Comparison of ENCODE assay signal across 8 mouse cellular contexts in the genomic region with DNA sequence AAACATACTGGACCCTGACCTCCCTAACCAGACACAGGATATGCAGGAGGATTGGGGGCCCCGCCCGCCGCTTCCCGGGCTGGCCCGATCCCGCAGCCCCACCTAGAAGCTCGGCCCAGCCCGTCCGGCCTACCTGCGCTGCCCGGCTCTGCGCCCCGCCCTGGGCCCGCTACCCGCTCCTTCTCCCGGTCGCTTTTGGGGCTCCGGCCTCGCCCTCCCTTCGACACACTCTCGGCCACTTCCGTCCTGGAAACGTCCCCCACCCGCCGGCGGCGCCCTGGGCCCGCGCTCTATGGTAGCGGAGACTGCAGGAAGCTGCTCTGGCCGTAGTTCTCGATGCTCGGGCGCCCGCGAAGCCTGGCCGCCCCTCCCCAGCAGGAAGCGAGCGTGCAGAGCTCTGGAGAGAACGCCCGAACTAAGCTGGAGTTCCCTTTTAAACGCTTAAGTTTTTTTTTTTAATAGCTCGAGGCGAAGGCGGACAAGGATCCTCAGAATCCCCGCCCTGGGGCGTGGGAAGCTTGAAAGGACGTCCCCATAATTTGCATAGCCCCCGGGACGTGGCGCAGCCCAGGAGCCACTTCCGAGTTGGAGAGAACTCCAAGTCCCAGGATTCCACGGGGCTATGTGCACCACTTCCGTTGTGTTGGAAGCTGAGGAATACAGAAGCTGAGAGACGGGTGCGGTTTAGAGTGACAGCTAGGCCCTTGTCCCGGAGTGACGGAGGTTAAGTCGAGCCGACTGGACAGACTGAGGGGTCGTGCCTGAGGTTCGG. TPM values are rescaled to one million over a fixed set of nuclear protein-coding genes. Genes with fewer than 3 reads are reported as not detected.
DNase-seq lines count a peak whose midpoint lies in the region; ATAC-seq lines count a peak whose summit lies in the region.

A gene (plus strand): TSS at position 336 of the 772 bp plus-strand sequence.
A gene (minus strand): TSS at position 695 of the 772 bp plus-strand sequence.

- peaks cover 5% of the 10 kb centered on the region; the same call in 1 of the 2 replicates for H3K36me3 ChIP-seq in hindbrain, embryonic 11.5 days (ENCODE audit: control insufficient read depth, insufficient read depth, low read length)

- H3K27me3 ChIP-seq in hindbrain, embryonic 11.5 days (ENCODE audit: control insufficient read depth, insufficient read depth, low read length): no peaks in the 10 kb centered on the region

- H3K27ac ChIP-seq in hindbrain, embryonic 11.5 days (ENCODE audit: low read depth, low read length): peak within 1 kb of the TSS; percentile 95

- H3K4me3 ChIP-seq in hindbrain, embryonic 11.5 days (ENCODE audit: low read depth, low read length): peak within 1 kb of the TSS; percentile 76

- peak within 1 kb of the TSS; percentile 95 for H3K9ac ChIP-seq in hindbrain, embryonic 11.5 days (ENCODE audit: low read depth, low read length)

- ATAC-seq in hindbrain, embryonic 11.5 days (ENCODE audit: low FRiP score): peak; percentile 97

- under 1% methylated on average over 62 of the region's 62 CpGs for WGBS in hindbrain, embryonic 11.5 days

- DNase-seq in Muller cell, postnatal 12 days (ENCODE audit: inconsistent ontology term): peak; percentile 99
- DNase-seq in cerebellum, adult 9-11 months: peak; percentile 94
- peak; percentile 94 to 98 for DNase-seq in frontal cortex, adult 2 months (ENCODE audit: extremely low spot score in 1 of 2, low spot score in 1 of 2)
- peak; percentile 94 for DNase-seq in hindbrain, embryonic 11.5 days (ENCODE audit: low spot score)
- DNase-seq in layer of hippocampus, postnatal 10 days (ENCODE audit: low spot score in 2 of 2): peak; percentile 90 to 92
- peak; percentile 96 for DNase-seq in lung, postnatal 10 days
- peak; percentile 93 for DNase-seq in ovary, postnatal 36 days (ENCODE audit: low spot score)
- peak; percentile 94 for DNase-seq in thymus, postnatal 25 days

- no peaks in the 10 kb centered on the region for H3K9me3 ChIP-seq in hindbrain, embryonic 11.5 days (ENCODE audit: control insufficient read depth, low read length)

- H3K4me1 ChIP-seq in hindbrain, embryonic 11.5 days (replicated peaks; ENCODE audit: control insufficient read depth, insufficient read depth, low read length): peaks cover 24% of the 10 kb centered on the region

- peak within 1 kb of the TSS; percentile 72 for H3K4me2 ChIP-seq in hindbrain, embryonic 11.5 days (replicated peaks; ENCODE audit: low read depth, low read length)

RNA-seq across cellular contexts. Expression of the first gene that starts in this region (rescaled TPM):
- polyA plus RNA-seq in frontal cortex, adult 2 months (2012; rRNA removed): 59.9 and 78.4 TPM in 2 replicates
- polyA plus RNA-seq in hindbrain, embryonic 11.5 days (2014; fragmentation: Nextera tagmentation; extraction: Ambion mirVana): 60.3 and 64.7 TPM in 2 replicates
- total RNA-seq in layer of hippocampus, postnatal 10 days (2021): 10 to 100 TPM; 65.9 to 75.4 TPM

RNA-seq across cellular contexts. Expression of the second gene that starts in this region (rescaled TPM):
- 42.4 and 43.2 TPM in 2 replicates for polyA plus RNA-seq in frontal cortex, adult 2 months (2012; rRNA removed)
- 49.7 and 60.4 TPM in 2 replicates for polyA plus RNA-seq in hindbrain, embryonic 11.5 days (2014; fragmentation: Nextera tagmentation; extraction: Ambion mirVana)
- 10 to 100 TPM; 54.4 to 69.7 TPM for total RNA-seq in layer of hippocampus, postnatal 10 days (2021)

Comparison
In these comparisons a context has a peak if more than half of its experiments do, and no peak if none do; other contexts are left out.
1. Peak in every context shown above with its lines: DNase-seq, ATAC-seq, H3K4me3 ChIP-seq and H3K27ac ChIP-seq.